Mouse (Mus musculus) embryonic facial prominence, embryonic 13.5 days (tissue): Measurements from ENCODE around the gene St7. TPM values are rescaled to one million over a fixed set of nuclear protein-coding genes. Genes with fewer than 3 reads are reported as not detected.

Experiments
- ATAC-seq: fragments of 200-750 bp; cut with Nextera tagmentation; 2 replicates; pipeline ENCODE4 v1.8.0; 2017; ENCODE audit warnings: low read depth; ENCODE audit not compliant: insufficient number of reproducible peaks, insufficient read depth, low FRiP score, low TSS enrichment
- H3K27ac ChIP-seq: fragments of 300-500 bp; sonication (generic); 2 replicates; pipeline ENCODE4 v1.5.1; 2015; ENCODE audit warnings: moderate library complexity, mild to moderate bottlenecking, inconsistent platforms
- H3K27me3 ChIP-seq: fragments of 300-500 bp; sonication (generic); 2 replicates; pipeline ENCODE4 v1.6.1; 2015; ENCODE audit warnings: mild to moderate bottlenecking, inconsistent platforms
- H3K36me3 ChIP-seq: fragments of 300-500 bp; sonication (generic); 2 replicates; pipeline ENCODE4 v1.6.1; 2015; ENCODE audit warnings: mild to moderate bottlenecking, inconsistent platforms
- H3K4me1 ChIP-seq: fragments of 300-500 bp; sonication (generic); 2 replicates; pipeline ENCODE4 v1.6.1; 2015; ENCODE audit warnings: inconsistent platforms
- H3K4me2 ChIP-seq: fragments of 300-500 bp; sonication (generic); 2 replicates; pipeline ENCODE4 v1.6.1; 2015; ENCODE audit warnings: moderate library complexity, mild to moderate bottlenecking, inconsistent platforms
- H3K4me3 ChIP-seq: fragments of 300-500 bp; sonication (generic); 2 replicates; pipeline ENCODE4 v1.5.1; 2015; ENCODE audit warnings: mild to moderate bottlenecking, inconsistent platforms
- H3K9ac ChIP-seq: fragments of 300-500 bp; sonication (generic); 2 replicates; pipeline ENCODE4 v1.6.1; 2015; ENCODE audit warnings: mild to moderate bottlenecking, inconsistent platforms
- H3K9me3 ChIP-seq: fragments of 300-500 bp; sonication (generic); 2 replicates; pipeline ENCODE4 v1.6.1; 2016; ENCODE audit warnings: inconsistent platforms
- WGBS: fragments of 180-500 bp; shearing (Covaris S2); methylation state at CpG from one replicate; pipeline ENCODE4 v1.1.7; 2015; ENCODE audit warnings: mixed read lengths; 5-methylcytosine and 5-hydroxymethylcytosine counted together
- polyA plus RNA-seq: library from polyadenylated mRNA; unstranded; fragments of >200 nt; fragmentation: Nextera tagmentation; extraction: Ambion mirVana; gene quantifications from 2 replicates; pipeline ENCODE4 v1.2.1, GENCODE M21; 2015

Gene St7
- polyA plus RNA-seq, 1 experiment from 2014 or later: 25.7 TPM

DNA sequence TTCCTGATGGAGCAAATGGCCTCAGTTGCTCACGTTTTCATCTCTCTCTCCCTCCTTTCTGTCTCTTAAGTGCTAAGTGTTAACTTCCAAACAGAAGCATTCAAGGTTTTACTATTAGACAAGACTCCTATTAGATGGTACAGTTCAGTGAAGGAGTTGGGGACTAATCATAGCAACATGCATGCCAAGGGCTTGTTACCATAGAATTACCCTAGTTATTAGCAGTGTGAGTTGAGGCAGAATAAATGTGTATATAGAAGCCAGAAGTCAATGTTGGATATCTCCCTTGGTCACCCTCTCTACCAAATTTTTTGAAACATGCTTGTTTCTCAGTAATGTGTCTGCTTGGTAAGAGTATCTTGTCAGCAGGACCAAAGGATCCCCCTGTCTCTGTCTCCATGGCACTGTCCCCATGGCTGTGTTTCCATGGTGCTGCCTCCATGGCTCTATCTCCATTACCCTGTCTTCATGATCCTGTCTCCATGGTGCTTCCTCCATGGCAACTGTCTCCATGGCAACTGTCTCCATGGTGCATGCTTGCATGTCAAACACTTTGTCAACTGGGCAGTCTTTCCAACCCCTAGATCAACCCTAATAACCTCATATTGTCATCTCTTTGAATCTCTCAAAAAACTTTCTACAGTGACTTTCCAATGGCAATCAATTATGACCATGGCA lies 275.9 kb downstream of the St7 start:
- no peak for ATAC-seq
- no peak overlapping the region for H3K27ac ChIP-seq
- H3K4me3 ChIP-seq: no peak overlapping the region
- no peak overlapping the region for H3K9ac ChIP-seq
- H3K36me3 ChIP-seq: no peaks in the 10 kb centered on the region
- H3K4me2 ChIP-seq: no peak overlapping the region
- H3K27me3 ChIP-seq: no peaks in the 10 kb centered on the region
- no peaks in the 10 kb centered on the region for H3K9me3 ChIP-seq
- no peaks in the 10 kb centered on the region for H3K4me1 ChIP-seq
- 81% methylated on average over 1 of the region's 1 CpGs for WGBS

DNA sequence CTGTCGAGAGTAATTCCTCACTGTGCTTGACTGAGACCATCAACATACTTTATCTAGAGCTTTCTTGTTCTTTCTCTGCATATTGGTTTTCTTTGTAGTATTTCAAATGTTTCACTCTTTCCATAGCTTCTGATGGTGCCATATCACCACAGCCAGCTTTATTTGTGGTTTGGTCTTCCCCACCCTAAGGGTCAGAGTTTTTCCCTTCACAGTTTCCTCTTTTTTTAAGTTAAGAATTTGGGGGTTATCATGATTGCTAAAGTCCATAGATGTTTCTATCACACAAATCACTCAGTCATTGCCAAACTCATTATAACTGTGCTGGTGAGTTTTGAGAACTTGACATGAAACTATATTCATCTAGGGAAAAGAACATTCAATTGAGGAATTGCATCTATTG lies 277.1 kb downstream of the St7 start:
- Histone ChIP-seq H3K27me3 (no peaks in the 10 kb centered on the region), H3K36me3 (no peaks in the 10 kb centered on the region), H3K9me3 (no peaks in the 10 kb centered on the region), H3K4me3 (no peak overlapping the region), H3K27ac (no peak overlapping the region), H3K4me1 (no peaks in the 10 kb centered on the region), H3K9ac (no peak overlapping the region), H3K4me2 (no peak overlapping the region)
- no peak for ATAC-seq
- WGBS: 89% methylated on average over 1 of the region's 1 CpGs

- Histone ChIP-seq H3K9me3 (no peaks in the 10 kb centered on the region), H3K27me3 (no peaks in the 10 kb centered on the region), H3K9ac (no peak overlapping the region), H3K4me2 (no peak overlapping the region), H3K4me1 (no peaks in the 10 kb centered on the region), H3K4me3 (no peak overlapping the region), H3K27ac (no peak overlapping the region), H3K36me3 (no peaks in the 10 kb centered on the region)
- ATAC-seq: no peak
These were observed 278.7 kb downstream of the St7 start for GRCm38 (mm10) chr6:17971393-17971792.

DNA sequence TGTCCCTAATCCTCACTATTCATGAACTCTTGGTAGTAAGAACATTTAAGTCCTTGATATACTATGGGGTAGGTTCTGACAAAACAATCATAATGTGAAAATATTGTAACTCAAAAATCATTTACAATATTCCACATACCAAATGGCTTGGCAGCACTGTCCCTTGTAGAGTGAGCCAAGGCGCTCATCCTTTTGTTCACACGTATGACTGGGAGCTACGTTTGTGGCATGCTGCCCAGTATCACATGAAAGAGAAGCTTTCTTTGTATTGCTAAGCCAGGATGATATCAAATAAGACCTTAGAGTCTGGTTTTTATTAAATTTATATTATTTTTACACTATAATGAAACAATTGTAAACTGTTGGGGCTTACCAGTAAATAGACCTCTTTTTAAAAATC lies 281.7 kb downstream of the St7 start:
- Histone ChIP-seq H3K4me3 (no peak overlapping the region), H3K27me3 (no peaks in the 10 kb centered on the region), H3K27ac (no peak overlapping the region), H3K9ac (no peak overlapping the region), H3K36me3 (no peaks in the 10 kb centered on the region), H3K9me3 (no peaks in the 10 kb centered on the region), H3K4me2 (no peak overlapping the region), H3K4me1 (no peaks in the 10 kb centered on the region)
- 82% methylated on average over 3 of the region's 3 CpGs for WGBS
- no peak for ATAC-seq

DNA sequence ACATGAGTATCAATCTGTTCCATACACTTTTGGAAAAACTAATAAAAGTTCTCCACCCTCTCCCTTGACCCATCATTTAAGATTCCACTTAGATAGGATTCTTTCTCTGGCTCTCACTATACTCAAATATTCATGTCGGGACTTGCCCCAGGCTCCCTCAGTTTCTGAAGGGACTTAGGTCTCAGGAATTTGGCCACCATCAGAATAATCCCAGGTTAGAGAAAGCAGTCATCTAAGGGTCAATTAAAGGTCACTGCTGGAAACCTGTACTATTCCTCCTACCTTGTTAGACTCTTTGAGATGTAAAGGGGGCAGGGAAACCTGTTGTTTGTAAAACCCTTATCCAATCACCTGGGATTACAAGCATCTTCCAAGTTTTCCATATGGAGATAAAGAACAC lies 284.4 kb downstream of the St7 start:
- H3K27ac ChIP-seq: no peak overlapping the region
- no peaks in the 10 kb centered on the region for H3K36me3 ChIP-seq
- WGBS: 60% methylated on average over 1 of the region's 1 CpGs
- H3K9me3 ChIP-seq: no peaks in the 10 kb centered on the region
- H3K4me3 ChIP-seq: no peak overlapping the region
- ATAC-seq: no peak
- H3K4me1 ChIP-seq: no peaks in the 10 kb centered on the region
- no peak overlapping the region for H3K9ac ChIP-seq
- no peaks in the 10 kb centered on the region for H3K27me3 ChIP-seq
- H3K4me2 ChIP-seq: no peak overlapping the region

- ATAC-seq: no peak
- H3K4me1 ChIP-seq: no peaks in the 10 kb centered on the region
- no peak overlapping the region for H3K4me2 ChIP-seq
- H3K9ac ChIP-seq: no peak overlapping the region
- 67% methylated on average over 5 of the region's 5 CpGs for WGBS
- no peaks in the 10 kb centered on the region for H3K36me3 ChIP-seq
- no peaks in the 10 kb centered on the region for H3K27me3 ChIP-seq
- no peaks in the 10 kb centered on the region for H3K9me3 ChIP-seq
- no peak overlapping the region for H3K27ac ChIP-seq
- H3K4me3 ChIP-seq: no peak overlapping the region
These were observed 285.6 kb downstream of the St7 start for GRCm38 (mm10) chr6:17978324-17978723.

GRCm38 (mm10) chr6:17978881-17979280 lies 286.1 kb downstream of the St7 start:
- Histone ChIP-seq H3K9me3 (no peaks in the 10 kb centered on the region), H3K9ac (no peak overlapping the region), H3K4me2 (no peak overlapping the region), H3K27me3 (no peaks in the 10 kb centered on the region), H3K36me3 (no peaks in the 10 kb centered on the region), H3K4me3 (no peak overlapping the region), H3K27ac (no peak overlapping the region), H3K4me1 (no peaks in the 10 kb centered on the region)
- whole genome bisulfite sequencing: 85% methylated on average over 3 of the region's 3 CpGs
- ATAC-seq: no peak

DNA sequence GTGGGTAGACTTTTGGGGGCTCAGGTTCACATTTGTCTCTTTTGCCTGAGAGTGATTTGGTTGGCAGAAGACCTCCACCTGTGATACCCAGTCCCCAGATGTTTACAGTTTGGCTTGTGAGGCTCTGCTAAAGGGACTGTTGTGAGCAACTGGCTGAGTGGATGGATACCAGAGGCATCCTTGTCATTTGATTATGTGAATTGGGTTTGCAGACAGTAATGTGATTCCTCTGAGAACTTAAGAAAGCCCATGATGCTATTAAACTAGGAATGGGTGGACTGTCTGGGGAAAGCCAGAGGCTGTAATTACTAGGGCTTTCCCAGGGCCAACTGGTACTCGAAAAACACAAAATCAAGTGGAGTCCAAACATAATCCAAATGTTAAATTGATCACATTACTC lies 286.6 kb downstream of the St7 start:
- Histone ChIP-seq H3K9ac (no peak overlapping the region), H3K4me1 (no peaks in the 10 kb centered on the region), H3K4me2 (no peak overlapping the region), H3K36me3 (no peaks in the 10 kb centered on the region), H3K9me3 (no peaks in the 10 kb centered on the region), H3K4me3 (no peak overlapping the region), H3K27me3 (no peaks in the 10 kb centered on the region), H3K27ac (no peak overlapping the region)
- ATAC-seq: no peak
- 27% methylated on average over 1 of the region's 1 CpGs for WGBS

- ATAC-seq: no peak
- WGBS: 93% methylated on average over 9 of the region's 9 CpGs
- no peak overlapping the region for H3K27ac ChIP-seq
These were observed 297.7 kb downstream of the St7 start for GRCm38 (mm10) chr6:17990173-17991028.

GRCm38 (mm10) chr6:17991625-17992024 lies 298.9 kb downstream of the St7 start:
- Histone ChIP-seq H3K9ac (no peak overlapping the region), H3K4me2 (no peak overlapping the region), H3K36me3 (no peaks in the 10 kb centered on the region), H3K27me3 (no peaks in the 10 kb centered on the region), H3K4me3 (no peak overlapping the region), H3K27ac (no peak overlapping the region), H3K4me1 (no peaks in the 10 kb centered on the region), H3K9me3 (no peaks in the 10 kb centered on the region)
- ATAC-seq: no peak
- 68% methylated on average over 7 of the region's 7 CpGs for WGBS

More at GRCm38 (mm10) chr6:17990173-17991028, 297.7 kb downstream of the St7 start:
- H3K9ac ChIP-seq: no peak overlapping the region
- no peaks in the 10 kb centered on the region for H3K4me1 ChIP-seq
- H3K9me3 ChIP-seq: no peaks in the 10 kb centered on the region
- no peak overlapping the region for H3K4me2 ChIP-seq
- H3K4me3 ChIP-seq: no peak overlapping the region
- no peaks in the 10 kb centered on the region for H3K36me3 ChIP-seq
- no peaks in the 10 kb centered on the region for H3K27me3 ChIP-seq
